Mouse (Mus musculus): ENCODE measurements around the gene Dpyd. TPM values are rescaled to one million over a fixed set of nuclear protein-coding genes. Genes with fewer than 3 reads are reported as not detected.

Gene Dpyd
- 6.5 TPM for polyA plus RNA-seq (2014; fragmentation: Illumina TruSeq; extraction: RNeasy Lipid Tissue Mini Kit (QIAGEN cat#74804); ENCODE audit: low read depth, low replicate concordance)

GRCm38 (mm10) chr3:118561554-118562310 lies at the start of gene Dpyd:
TSS of gene Dpyd (plus strand) at chr3:118562129.

Data from heart, adult 10 weeks (tissue).